Mouse (Mus musculus): ENCODE results near the gene Afp.

GRCm38 (mm10) chr5:90504742-90505141 lies 14.2 kb downstream of the Afp start:
- TF ChIP-seq CTCF (IDR thresholded peaks at IDR 0.05; ENCODE audit: borderline replicate concordance, insufficient read depth, low read length) = no peak
- no peak for TF ChIP-seq POLR2A (IDR thresholded peaks at IDR 0.05; ENCODE audit: low read depth, low read length)
